Mouse (Mus musculus) intestine, embryonic 14.5 days (tissue): Measurements from ENCODE around the gene Atp2b4. TPM values are rescaled to one million over a fixed set of nuclear protein-coding genes. Genes with fewer than 3 reads are reported as not detected.

Experiments
- ATAC-seq: fragments of 200-750 bp; cut with Nextera tagmentation; replicated peaks from 2 replicates; pipeline ENCODE4 v1.8.0; 2017; ENCODE audit warnings: low read depth, moderate number of reproducible peaks, moderate TSS enrichment, moderate library complexity; ENCODE audit not compliant: low FRiP score, low TSS enrichment
- DNase-seq: peaks from one replicate; pipeline ENCODE4 v3.0.0-alpha.2; 2018; ENCODE audit warnings: low spot score
- H3K27ac ChIP-seq: fragments of 300-500 bp; sonication (generic); 2 replicates; pipeline ENCODE4 v1.5.1; 2014; ENCODE audit warnings: low read depth, mild to moderate bottlenecking, control low read depth
- H3K27me3 ChIP-seq: fragments of 300-500 bp; sonication (generic); replicated peaks from 2 replicates; pipeline ENCODE4 v1.6.1; 2014; ENCODE audit warnings: low read length, control low read depth; ENCODE audit not compliant: control insufficient read depth, insufficient read depth
- H3K36me3 ChIP-seq: fragments of 300-500 bp; sonication (generic); 2 replicates; pipeline ENCODE4 v1.6.1; 2014; ENCODE audit warnings: low read length, control low read depth; ENCODE audit not compliant: control insufficient read depth, insufficient read depth
- H3K4me1 ChIP-seq: fragments of 300-500 bp; sonication (generic); replicated peaks from 2 replicates; pipeline ENCODE4 v1.6.1; 2014; ENCODE audit warnings: low read length, control low read depth, mixed read lengths; ENCODE audit not compliant: control insufficient read depth, insufficient read depth
- H3K4me2 ChIP-seq: fragments of 300-500 bp; sonication (generic); 2 replicates; pipeline ENCODE4 v1.6.1; 2014; ENCODE audit warnings: low read length
- H3K4me3 ChIP-seq: fragments of 300-500 bp; sonication (generic); 2 replicates; pipeline ENCODE4 v1.5.1; 2014; ENCODE audit warnings: low read depth, low read length, control low read depth, mixed read lengths
- H3K9ac ChIP-seq: fragments of 300-500 bp; sonication (generic); 2 replicates; pipeline ENCODE4 v1.6.1; 2014; ENCODE audit warnings: mild to moderate bottlenecking, low read length
- H3K9me3 ChIP-seq: fragments of 300-500 bp; sonication (generic); 2 replicates; pipeline ENCODE4 v1.6.1; 2016; ENCODE audit warnings: low read length, control low read depth; ENCODE audit not compliant: control insufficient read depth
- WGBS: fragments of 180-500 bp; shearing (Covaris S2); extraction: QIAGEN DNeasy Blood & Tissue Kit; methylation state at CpG from one replicate; pipeline ENCODE4 v1.1.7; 2014; 5-methylcytosine and 5-hydroxymethylcytosine counted together
- polyA plus RNA-seq: library from polyadenylated mRNA; unstranded; fragments of >200 nt; fragmentation: Nextera tagmentation; extraction: Ambion mirVana; gene quantifications from 2 replicates; pipeline ENCODE4 v1.2.1, GENCODE M21; 2014

Atp2b4 gene
- polyA plus RNA-seq, 1 experiment from 2014 or later, result 32.3 TPM

GRCm38 (mm10) chr1:133790011-133790410 is 10.8 kb downstream of the Atp2b4 start:
- Histone ChIP-seq H3K4me1 (peaks cover 5% of the 10 kb centered on the region; the same call in 1 of the 2 replicates), H3K4me3 (no peak overlapping the region), H3K27ac (no peak overlapping the region), H3K4me2 (no peak overlapping the region), H3K9ac (no peak overlapping the region), H3K36me3 (peaks cover 13% of the 10 kb centered on the region; the same call in 1 of the 2 replicates), H3K27me3 (no peaks in the 10 kb centered on the region), H3K9me3 (no peaks in the 10 kb centered on the region)
- no peak for ATAC-seq
- WGBS, result 94% methylated on average over 4 of the region's 4 CpGs
- no peak for DNase-seq

GRCm38 (mm10) chr1:133788864-133789263 is 12.0 kb downstream of the Atp2b4 start:
- H3K27ac ChIP-seq, result no peak overlapping the region
- no peak overlapping the region for H3K4me3 ChIP-seq
- WGBS, result 66% methylated on average over 5 of the region's 5 CpGs
- H3K4me2 ChIP-seq, result no peak overlapping the region
- peaks cover 10% of the 10 kb centered on the region; the same call in 1 of the 2 replicates for H3K36me3 ChIP-seq
- ATAC-seq (no peak), DNase-seq (no peak)
- no peaks in the 10 kb centered on the region for H3K9me3 ChIP-seq
- no peaks in the 10 kb centered on the region for H3K27me3 ChIP-seq
- no peak overlapping the region for H3K9ac ChIP-seq
- H3K4me1 ChIP-seq, result peaks cover 5% of the 10 kb centered on the region; the same call in 1 of the 2 replicates

GRCm38 (mm10) chr1:133787500-133788210 is 13.2 kb downstream of the Atp2b4 start:
- 74% methylated on average over 10 of the region's 10 CpGs for whole genome bisulfite sequencing
- no peak overlapping the region for H3K4me2 ChIP-seq

GRCm38 (mm10) chr1:133784621-133785020 is 16.2 kb downstream of the Atp2b4 start:
- H3K9ac ChIP-seq, result no peak overlapping the region
- no peak overlapping the region for H3K27ac ChIP-seq
- no peaks in the 10 kb centered on the region for H3K9me3 ChIP-seq
- no peaks in the 10 kb centered on the region for H3K4me1 ChIP-seq
- DNase-seq (no peak), ATAC-seq (no peak)
- 0 out of 2 replicates have a peak, but pooled peaks cover 3% of the 10 kb centered on the region for H3K36me3 ChIP-seq
- H3K4me3 ChIP-seq, result no peak overlapping the region
- no peak overlapping the region for H3K4me2 ChIP-seq
- 85% methylated on average over 3 of the region's 3 CpGs for WGBS
- H3K27me3 ChIP-seq, result no peaks in the 10 kb centered on the region

More at GRCm38 (mm10) chr1:133787500-133788210, 13.2 kb downstream of the Atp2b4 start:
- Histone ChIP-seq H3K4me1 (no peaks in the 10 kb centered on the region), H3K36me3 (peaks cover 10% of the 10 kb centered on the region; the same call in 1 of the 2 replicates), H3K27ac (no peak overlapping the region), H3K9me3 (no peaks in the 10 kb centered on the region), H3K9ac (no peak overlapping the region), H3K27me3 (no peaks in the 10 kb centered on the region), H3K4me3 (no peak overlapping the region)
- no peak for ATAC-seq
- DNase-seq, result no peak

GRCm38 (mm10) chr1:133781531-133781930 is 19.3 kb downstream of the Atp2b4 start:
- H3K4me1 ChIP-seq, result 0 out of 2 replicates have a peak, but pooled peaks cover 4% of the 10 kb centered on the region
- no peaks in the 10 kb centered on the region for H3K9me3 ChIP-seq
- DNase-seq, result no peak
- H3K27me3 ChIP-seq, result no peaks in the 10 kb centered on the region
- H3K27ac ChIP-seq, result no peak overlapping the region
- H3K36me3 ChIP-seq, result no peaks in the 10 kb centered on the region
- no peak for ATAC-seq
- no peak overlapping the region for H3K4me3 ChIP-seq
- H3K4me2 ChIP-seq, result no peak overlapping the region
- WGBS, result 52% methylated on average over 3 of the region's 3 CpGs
- no peak overlapping the region for H3K9ac ChIP-seq

- no peak overlapping the region for H3K9ac ChIP-seq
- H3K4me2 ChIP-seq, result no peak overlapping the region
- no peak for ATAC-seq
- H3K36me3 ChIP-seq, result no peaks in the 10 kb centered on the region
- H3K4me1 ChIP-seq, result 0 out of 2 replicates have a peak, but pooled peaks cover 4% of the 10 kb centered on the region
- DNase-seq, result no peak
- H3K27me3 ChIP-seq, result no peaks in the 10 kb centered on the region
- H3K4me3 ChIP-seq, result no peak overlapping the region
- no peaks in the 10 kb centered on the region for H3K9me3 ChIP-seq
- no peak overlapping the region for H3K27ac ChIP-seq
- 95% methylated on average over 1 of the region's 1 CpGs for WGBS
Measured at GRCm38 (mm10) chr1:133779043-133779442, 21.8 kb downstream of the Atp2b4 start.

- Histone ChIP-seq H3K36me3 (no peaks in the 10 kb centered on the region), H3K9me3 (no peaks in the 10 kb centered on the region), H3K9ac (no peak overlapping the region), H3K4me1 (peaks cover 5% of the 10 kb centered on the region; the same call in 1 of the 2 replicates), H3K27ac (no peak overlapping the region), H3K4me3 (no peak overlapping the region), H3K27me3 (no peaks in the 10 kb centered on the region), H3K4me2 (no peak overlapping the region)
- WGBS, result 67% methylated on average over 15 of the region's 15 CpGs
- DNase-seq (no peak), ATAC-seq (no peak)
Measured at GRCm38 (mm10) chr1:133777651-133778231, 23.1 kb downstream of the Atp2b4 start.

GRCm38 (mm10) chr1:133772553-133772952 is 28.3 kb downstream of the Atp2b4 start:
- H3K36me3 ChIP-seq, result no peaks in the 10 kb centered on the region
- ATAC-seq (no peak), DNase-seq (no peak)
- no peak overlapping the region for H3K4me3 ChIP-seq
- H3K9me3 ChIP-seq, result no peaks in the 10 kb centered on the region
- 58% methylated on average over 9 of the region's 9 CpGs for whole genome bisulfite sequencing
- H3K9ac ChIP-seq, result peak overlapping the region; percentile 6; the same call in 1 of the 2 replicates
- H3K27ac ChIP-seq, result no peak overlapping the region
- H3K27me3 ChIP-seq, result no peaks in the 10 kb centered on the region
- peaks cover 18% of the 10 kb centered on the region; the same call in 1 of the 2 replicates for H3K4me1 ChIP-seq
- H3K4me2 ChIP-seq, result no peak overlapping the region
